Mouse (Mus musculus): ENCODE measurements around the gene B3gnt2. TPM values are rescaled to one million over a fixed set of nuclear protein-coding genes. Genes with fewer than 3 reads are reported as not detected.

Gene B3gnt2
- polyA plus RNA-seq, 1 experiment from 2014 or later = 16.7 TPM

GRCm38 (mm10) chr11:22723096-22723495 is 137.7 kb downstream of the B3gnt2 start:
- ATAC-seq (ENCODE audit: insufficient number of reproducible peaks, insufficient read depth, low FRiP score, low read depth) = no peak

GRCm38 (mm10) chr11:22720096-22720495 is 140.7 kb downstream of the B3gnt2 start:
- Histone ChIP-seq H3K9ac (replicated peaks; ENCODE audit: low read depth, low read length) (no peak overlapping the region), H3K4me1 (ENCODE audit: control insufficient read depth, insufficient read depth, low read length) (no peaks in the 10 kb centered on the region), H3K27ac (ENCODE audit: low read length) (no peak overlapping the region), H3K4me2 (replicated peaks; ENCODE audit: low read depth, low read length) (no peak overlapping the region), H3K27me3 (ENCODE audit: control insufficient read depth, insufficient read depth, low read length) (no peaks in the 10 kb centered on the region), H3K36me3 (ENCODE audit: control insufficient read depth, insufficient read depth, low read length) (no peaks in the 10 kb centered on the region), H3K9me3 (ENCODE audit: control insufficient read depth, low read depth, low read length) (0 out of 2 replicates have a peak, but pooled peaks cover 5% of the 10 kb centered on the region), H3K4me3 (ENCODE audit: low read depth, low read length) (no peak overlapping the region)
- ATAC-seq (ENCODE audit: insufficient number of reproducible peaks, insufficient read depth, low FRiP score, low read depth) = no peak
- WGBS = 66% methylated on average over 2 of the region's 2 CpGs

More at GRCm38 (mm10) chr11:22723096-22723495, 137.7 kb downstream of the B3gnt2 start:
- Histone ChIP-seq H3K9me3 (ENCODE audit: control insufficient read depth, low read depth, low read length) (0 out of 2 replicates have a peak, but pooled peaks cover 5% of the 10 kb centered on the region), H3K27ac (ENCODE audit: low read length) (no peak overlapping the region), H3K4me1 (ENCODE audit: control insufficient read depth, insufficient read depth, low read length) (no peaks in the 10 kb centered on the region), H3K9ac (replicated peaks; ENCODE audit: low read depth, low read length) (no peak overlapping the region), H3K4me3 (ENCODE audit: low read depth, low read length) (no peak overlapping the region), H3K4me2 (replicated peaks; ENCODE audit: low read depth, low read length) (no peak overlapping the region), H3K27me3 (ENCODE audit: control insufficient read depth, insufficient read depth, low read length) (no peaks in the 10 kb centered on the region), H3K36me3 (ENCODE audit: control insufficient read depth, insufficient read depth, low read length) (no peaks in the 10 kb centered on the region)
- 89% methylated on average over 2 of the region's 2 CpGs for WGBS

DNA sequence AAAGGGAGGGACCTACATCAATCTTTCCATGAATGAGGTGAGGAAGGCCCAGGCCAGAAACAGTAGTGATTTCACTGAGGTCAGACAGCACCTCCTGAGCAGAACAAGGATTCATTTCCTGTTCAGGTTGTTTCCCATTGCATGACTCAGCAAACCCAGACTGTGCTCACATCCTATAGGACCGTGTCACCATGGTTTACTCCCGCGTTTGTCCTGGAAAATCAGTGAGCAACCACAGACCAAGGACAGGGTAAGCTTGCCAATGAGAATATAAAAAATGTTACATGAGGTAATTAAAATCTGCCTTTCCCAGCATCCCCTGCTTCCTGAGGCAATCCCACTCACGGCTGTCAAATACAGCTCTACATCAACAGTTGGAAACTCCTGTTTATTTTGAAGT is 141.2 kb downstream of the B3gnt2 start:
- Histone ChIP-seq H3K4me1 (ENCODE audit: control insufficient read depth, insufficient read depth, low read length) (no peaks in the 10 kb centered on the region), H3K4me3 (ENCODE audit: low read depth, low read length) (no peak overlapping the region), H3K27me3 (ENCODE audit: control insufficient read depth, insufficient read depth, low read length) (no peaks in the 10 kb centered on the region), H3K27ac (ENCODE audit: low read length) (no peak overlapping the region), H3K4me2 (replicated peaks; ENCODE audit: low read depth, low read length) (no peak overlapping the region), H3K36me3 (ENCODE audit: control insufficient read depth, insufficient read depth, low read length) (no peaks in the 10 kb centered on the region), H3K9ac (replicated peaks; ENCODE audit: low read depth, low read length) (no peak overlapping the region), H3K9me3 (ENCODE audit: control insufficient read depth, low read depth, low read length) (0 out of 2 replicates have a peak, but pooled peaks cover 5% of the 10 kb centered on the region)
- peak; percentile 49; the same call in 1 of the 2 replicates for ATAC-seq (ENCODE audit: insufficient number of reproducible peaks, insufficient read depth, low FRiP score, low read depth)
- 55% methylated on average over 4 of the region's 4 CpGs for WGBS

DNA sequence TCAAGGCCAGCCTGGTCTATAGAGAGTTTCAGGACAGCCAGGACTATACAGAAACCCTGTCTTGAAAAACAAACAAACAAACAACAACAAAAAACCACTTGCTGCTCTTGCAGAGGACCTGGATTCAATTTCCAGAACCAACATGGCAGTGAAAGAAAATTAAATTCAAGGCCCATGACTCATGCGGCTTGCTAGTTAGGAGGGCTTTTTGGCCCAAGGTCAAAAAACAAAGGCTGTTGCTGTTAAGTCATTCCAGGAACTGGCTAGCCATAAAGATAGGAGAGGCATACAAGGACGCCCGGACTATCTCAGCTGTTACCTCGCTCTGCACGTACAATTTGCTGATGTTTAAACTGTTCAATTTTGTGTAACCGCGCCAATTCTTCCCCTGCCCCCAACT is 142.7 kb downstream of the B3gnt2 start:
- no peak overlapping the region for H3K27ac ChIP-seq (ENCODE audit: low read length)
- 0 out of 2 replicates have a peak, but pooled peaks cover 5% of the 10 kb centered on the region for H3K9me3 ChIP-seq (ENCODE audit: control insufficient read depth, low read depth, low read length)
- no peak overlapping the region for H3K4me3 ChIP-seq (ENCODE audit: low read depth, low read length)
- H3K4me2 ChIP-seq (replicated peaks; ENCODE audit: low read depth, low read length) = no peak overlapping the region
- H3K4me1 ChIP-seq (ENCODE audit: control insufficient read depth, insufficient read depth, low read length) = no peaks in the 10 kb centered on the region
- no peaks in the 10 kb centered on the region for H3K27me3 ChIP-seq (ENCODE audit: control insufficient read depth, insufficient read depth, low read length)
- H3K36me3 ChIP-seq (ENCODE audit: control insufficient read depth, insufficient read depth, low read length) = no peaks in the 10 kb centered on the region
- no peak overlapping the region for H3K9ac ChIP-seq (replicated peaks; ENCODE audit: low read depth, low read length)
- WGBS = 92% methylated on average over 7 of the region's 7 CpGs
- no peak for ATAC-seq (ENCODE audit: insufficient number of reproducible peaks, insufficient read depth, low FRiP score, low read depth)

DNA sequence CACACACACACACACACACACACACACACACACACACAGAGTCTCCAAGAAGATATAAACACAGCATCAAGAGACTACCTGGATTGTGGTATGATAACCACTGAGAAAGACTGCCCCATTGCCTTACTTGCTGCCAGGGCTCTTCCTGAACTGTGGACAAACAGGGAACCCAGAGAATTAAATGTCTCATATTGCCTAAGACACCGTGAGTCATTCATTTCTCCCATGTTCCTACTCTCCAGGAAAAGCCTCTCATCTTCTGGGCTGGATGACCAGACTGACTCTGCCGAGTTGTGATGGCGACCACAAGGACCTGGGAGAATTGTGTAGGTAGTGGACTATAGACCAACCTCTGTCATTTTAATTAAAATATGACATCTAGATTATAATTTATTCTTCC is 149.4 kb downstream of the B3gnt2 start:
- no peaks in the 10 kb centered on the region for H3K4me1 ChIP-seq (ENCODE audit: control insufficient read depth, insufficient read depth, low read length)
- H3K27ac ChIP-seq (ENCODE audit: low read length) = no peak overlapping the region
- H3K4me3 ChIP-seq (ENCODE audit: low read depth, low read length) = no peak overlapping the region
- no peak overlapping the region for H3K9ac ChIP-seq (replicated peaks; ENCODE audit: low read depth, low read length)
- 87% methylated on average over 3 of the region's 3 CpGs for WGBS
- H3K4me2 ChIP-seq (replicated peaks; ENCODE audit: low read depth, low read length) = no peak overlapping the region
- ATAC-seq (ENCODE audit: insufficient number of reproducible peaks, insufficient read depth, low FRiP score, low read depth) = no peak
- no peaks in the 10 kb centered on the region for H3K27me3 ChIP-seq (ENCODE audit: control insufficient read depth, insufficient read depth, low read length)
- no peaks in the 10 kb centered on the region for H3K36me3 ChIP-seq (ENCODE audit: control insufficient read depth, insufficient read depth, low read length)
- no peaks in the 10 kb centered on the region for H3K9me3 ChIP-seq (ENCODE audit: control insufficient read depth, low read depth, low read length)

GRCm38 (mm10) chr11:22710596-22710995 is 150.2 kb downstream of the B3gnt2 start:
- Histone ChIP-seq H3K9ac (replicated peaks; ENCODE audit: low read depth, low read length) (no peak overlapping the region), H3K36me3 (ENCODE audit: control insufficient read depth, insufficient read depth, low read length) (no peaks in the 10 kb centered on the region), H3K4me2 (replicated peaks; ENCODE audit: low read depth, low read length) (no peak overlapping the region), H3K9me3 (ENCODE audit: control insufficient read depth, low read depth, low read length) (no peaks in the 10 kb centered on the region), H3K4me3 (ENCODE audit: low read depth, low read length) (no peak overlapping the region), H3K4me1 (ENCODE audit: control insufficient read depth, insufficient read depth, low read length) (no peaks in the 10 kb centered on the region), H3K27ac (ENCODE audit: low read length) (no peak overlapping the region), H3K27me3 (ENCODE audit: control insufficient read depth, insufficient read depth, low read length) (no peaks in the 10 kb centered on the region)
- ATAC-seq (ENCODE audit: insufficient number of reproducible peaks, insufficient read depth, low FRiP score, low read depth) = no peak
- WGBS = 92% methylated on average over 2 of the region's 2 CpGs

Other genes with a start within 250 kb of the B3gnt2 start
- gene Zrsr1, start 111.0 kb upstream of the B3gnt2 start, polyA plus RNA-seq (2014; fragmentation: Nextera tagmentation; extraction: Ambion mirVana) = 1.9 and 2.2 TPM in 2 replicates
- 9.2 and 12.6 TPM in 2 replicates for gene Gm28048, start 121.1 kb upstream of the B3gnt2 start, polyA plus RNA-seq (2014; fragmentation: Nextera tagmentation; extraction: Ambion mirVana)
- gene Commd1, start 121.4 kb upstream of the B3gnt2 start, polyA plus RNA-seq (2014; fragmentation: Nextera tagmentation; extraction: Ambion mirVana) = 414 and 444 TPM in 2 replicates
- gene Cct4, start 129.6 kb upstream of the B3gnt2 start, polyA plus RNA-seq (2014; fragmentation: Nextera tagmentation; extraction: Ambion mirVana) = 288 TPM in 2 replicates
- 12.1 TPM in 2 replicates for gene Fam161a, start 146.6 kb upstream of the B3gnt2 start, polyA plus RNA-seq (2014; fragmentation: Nextera tagmentation; extraction: Ambion mirVana)